Mouse (Mus musculus) CH12.LX (cell line): ENCODE measurements at regions not wholly inside any gene's neighbourhood (a gene's known extent, or its start where the extent isn't known, plus 50 kb on each side); places are given as distances from the start of the nearest gene placed in this dataset.

ENCODE experiments used
- DNase-seq: peaks from one replicate; pipeline ENCODE4 v3.0.0-alpha.2; 2013; ENCODE audit errors: extremely low read depth
- H3K27ac ChIP-seq: 2 replicates; pipeline ENCODE4 v1.5.1; 2012; ENCODE audit warnings: low read depth, mild to moderate bottlenecking, control low read depth, moderate library complexity; ENCODE audit not compliant: insufficient read depth
- H3K27me3 ChIP-seq: replicated peaks from 2 replicates; pipeline ENCODE3; 2012; ENCODE audit warnings: inconsistent platforms
- H3K36me3 ChIP-seq, 2 experiments: replicated peaks in 1 of 2; 2 replicates each; pipeline versions ENCODE3 to v1.6.1; 2012; ENCODE audit warnings: inconsistent platforms in 1 of 2, low read length in 1 of 2, mild to moderate bottlenecking in 1 of 2, mixed read lengths in 1 of 2, moderate library complexity in 1 of 2; ENCODE audit not compliant: control insufficient read depth in 1 of 2, insufficient read depth in 1 of 2
- H3K4me1 ChIP-seq, 2 experiments: 2 replicates each; pipeline ENCODE4 v1.6.1; 2012; ENCODE audit warnings: inconsistent platforms in 1 of 2, moderate library complexity in 1 of 2; ENCODE audit not compliant: insufficient read depth in 2 of 2, control insufficient read depth in 1 of 2
- H3K4me2 ChIP-seq: 2 replicates; pipeline ENCODE4 v1.6.1; 2012; ENCODE audit warnings: low read depth, mild to moderate bottlenecking, control low read depth; ENCODE audit not compliant: poor library complexity, insufficient read depth, severe bottlenecking
- H3K4me3 ChIP-seq, 3 experiments: fragments of 150-350 bp in 1 of 3; sonication (generic) in 1 of 3; replicated peaks in 1 of 3; 2 replicates each; pipeline versions ENCODE3 to v1.5.1; 2011 to 2012; ENCODE audit warnings: low read depth in 2 of 3, low read length in 2 of 3, mild to moderate bottlenecking in 2 of 3, moderate library complexity in 2 of 3, control low read depth in 1 of 3, improper control_type of control experiment in 1 of 3, inconsistent platforms in 1 of 3, mixed read lengths in 1 of 3; ENCODE audit not compliant: poor library complexity in 1 of 3
- H3K79me2 ChIP-seq: replicated peaks from 2 replicates; pipeline ENCODE4 v1.6.1; 2012; ENCODE audit warnings: mild to moderate bottlenecking, moderate library complexity; ENCODE audit not compliant: control insufficient read depth, poor library complexity, insufficient read depth, severe bottlenecking; ENCODE audit errors: extremely low read depth
- H3K9ac ChIP-seq: 2 replicates; pipeline ENCODE4 v1.6.1; 2012; ENCODE audit warnings: low read depth, mild to moderate bottlenecking, control low read depth, moderate library complexity; ENCODE audit not compliant: insufficient read depth
- H3K9me3 ChIP-seq: replicated peaks from 2 replicates; pipeline ENCODE3; 2012; ENCODE audit warnings: low read length, inconsistent platforms, mixed read lengths
- BHLHE40 ChIP-seq: IDR thresholded peaks from 2 replicates; pipeline ENCODE4 v1.6.1; 2011; ENCODE audit warnings: mild to moderate bottlenecking, low read depth, low read length, improper control_type of control experiment
- CHD2 ChIP-seq: IDR thresholded peaks from 2 replicates; pipeline ENCODE4 v1.6.1; 2011; ENCODE audit warnings: low read length, improper control_type of control experiment
- CTCF ChIP-seq, 2 experiments: IDR thresholded peaks in 1 of 2; conservative IDR thresholded peaks in 1 of 2; 2 replicates each; pipeline ENCODE4 v1.5.1; 2011 to 2012; ENCODE audit warnings: low read depth in 2 of 2, low read length in 2 of 2, improper control_type of control experiment in 1 of 2, inconsistent platforms in 1 of 2, mild to moderate bottlenecking in 1 of 2, moderate library complexity in 1 of 2
- E2F4 ChIP-seq: IDR thresholded peaks from 2 replicates; pipeline ENCODE4 v1.6.1; 2011; ENCODE audit warnings: low read depth, low read length, improper control_type of control experiment; ENCODE audit not compliant: insufficient replicate concordance
- ELF1 ChIP-seq: IDR thresholded peaks from 2 replicates; pipeline ENCODE4 v1.6.1; 2014; ENCODE audit warnings: low read depth, mild to moderate bottlenecking, inconsistent platforms, low read length, improper control_type of control experiment
- EP300 ChIP-seq: IDR thresholded peaks from 2 replicates; pipeline ENCODE4 v1.6.1; 2011; ENCODE audit warnings: low read length, improper control_type of control experiment
- ETS1 ChIP-seq: conservative IDR thresholded peaks from 2 replicates; pipeline ENCODE4 v1.6.1; 2012; ENCODE audit warnings: low read depth, mild to moderate bottlenecking, inconsistent platforms, low read length, improper control_type of control experiment, moderate library complexity
- GABPA ChIP-seq: IDR thresholded peaks from 2 replicates; pipeline ENCODE4 v1.6.1; 2012; ENCODE audit warnings: low read depth, low read length, improper control_type of control experiment, inconsistent platforms; ENCODE audit not compliant: insufficient replicate concordance
- HCFC1 ChIP-seq: IDR thresholded peaks from 2 replicates; pipeline ENCODE4 v1.6.1; 2012; ENCODE audit warnings: low read depth, mild to moderate bottlenecking, inconsistent platforms, low read length, improper control_type of control experiment
- IRF4 ChIP-seq: IDR thresholded peaks from 2 replicates; pipeline ENCODE4 v1.6.1; 2014; ENCODE audit warnings: low read depth, mild to moderate bottlenecking, inconsistent platforms, low read length, improper control_type of control experiment
- JUND ChIP-seq: conservative IDR thresholded peaks from 2 replicates; pipeline ENCODE4 v1.6.1; 2011; ENCODE audit warnings: low read depth, low read length, improper control_type of control experiment
- MAFK ChIP-seq: IDR thresholded peaks from 2 replicates; pipeline ENCODE4 v1.6.1; 2011; ENCODE audit warnings: low read length, improper control_type of control experiment; ENCODE audit not compliant: insufficient replicate concordance
- MEF2A ChIP-seq: IDR thresholded peaks from 2 replicates; pipeline ENCODE4 v1.6.1; 2014; ENCODE audit warnings: low read depth, mild to moderate bottlenecking, inconsistent platforms, low read length, improper control_type of control experiment, borderline replicate concordance
- NRF1 ChIP-seq: IDR thresholded peaks from 2 replicates; pipeline ENCODE4 v1.6.1; 2014; ENCODE audit warnings: low read depth, mild to moderate bottlenecking, inconsistent platforms, low read length, improper control_type of control experiment, moderate library complexity
- POLR2A ChIP-seq: IDR thresholded peaks from 2 replicates; pipeline ENCODE4 v1.6.1; 2011; ENCODE audit warnings: low read depth, mild to moderate bottlenecking, improper control_type of control experiment, low read length
- RAD21 ChIP-seq: IDR thresholded peaks from 2 replicates; pipeline ENCODE4 v1.6.1; 2011; ENCODE audit warnings: low read depth, mild to moderate bottlenecking, low read length, improper control_type of control experiment, moderate library complexity
- RCOR1 ChIP-seq: conservative IDR thresholded peaks from 2 replicates; pipeline ENCODE4 v1.6.1; 2012; ENCODE audit warnings: low read depth, mild to moderate bottlenecking, inconsistent platforms, low read length, improper control_type of control experiment
- SIN3A ChIP-seq: IDR thresholded peaks from 2 replicates; pipeline ENCODE4 v1.6.1; 2012; ENCODE audit warnings: low read length, improper control_type of control experiment, inconsistent platforms
- SMC3 ChIP-seq: IDR thresholded peaks from 2 replicates; pipeline ENCODE4 v1.6.1; 2011; ENCODE audit warnings: low read depth, low read length, improper control_type of control experiment
- TCF12 ChIP-seq: IDR thresholded peaks from 2 replicates; pipeline ENCODE4 v1.6.1; 2014; ENCODE audit warnings: low read depth, mild to moderate bottlenecking, inconsistent platforms, low read length, improper control_type of control experiment
- UBTF ChIP-seq: IDR thresholded peaks from 2 replicates; pipeline ENCODE4 v1.6.1; 2012; ENCODE audit warnings: low read depth, mild to moderate bottlenecking, inconsistent platforms, low read length, improper control_type of control experiment, moderate library complexity
- USF1 ChIP-seq: IDR thresholded peaks from 2 replicates; pipeline ENCODE4 v1.6.1; 2014; ENCODE audit warnings: low read depth, mild to moderate bottlenecking, inconsistent platforms, low read length, improper control_type of control experiment
- USF2 ChIP-seq: conservative IDR thresholded peaks from 2 replicates; pipeline ENCODE4 v1.6.1; 2011; ENCODE audit warnings: low read depth, low read length, improper control_type of control experiment
- ZC3H11A ChIP-seq: IDR thresholded peaks from 2 replicates; pipeline ENCODE4 v1.6.1; 2012; ENCODE audit warnings: low read depth, mild to moderate bottlenecking, inconsistent platforms, low read length, improper control_type of control experiment
- ZNF384 ChIP-seq: IDR thresholded peaks from 2 replicates; pipeline ENCODE4 v1.6.1; 2012; ENCODE audit warnings: low read depth, low read length, improper control_type of control experiment, inconsistent platforms
- dilution Hi-C: fragments of 300-500 bp; cut with MboI; formaldehyde crosslinking; loops from 2 replicates; pipeline ENCODE4 v1.14.3; 2020; ENCODE audit warnings: low sequenced_read_pairs; ENCODE audit not compliant: extremely low pct_unique_long_range_greater_than_20kb, extremely low pct_ligation_motif_present
- in situ Hi-C: fragments of 300-500 bp; cut with MboI; formaldehyde crosslinking; loops from 3 replicates; pipeline ENCODE4 v1.14.3; 2019; ENCODE audit warnings: low sequenced_read_pairs, low pct_ligation_motif_present, low pct_unique_long_range_greater_than_20kb, mixed read lengths

DNA sequence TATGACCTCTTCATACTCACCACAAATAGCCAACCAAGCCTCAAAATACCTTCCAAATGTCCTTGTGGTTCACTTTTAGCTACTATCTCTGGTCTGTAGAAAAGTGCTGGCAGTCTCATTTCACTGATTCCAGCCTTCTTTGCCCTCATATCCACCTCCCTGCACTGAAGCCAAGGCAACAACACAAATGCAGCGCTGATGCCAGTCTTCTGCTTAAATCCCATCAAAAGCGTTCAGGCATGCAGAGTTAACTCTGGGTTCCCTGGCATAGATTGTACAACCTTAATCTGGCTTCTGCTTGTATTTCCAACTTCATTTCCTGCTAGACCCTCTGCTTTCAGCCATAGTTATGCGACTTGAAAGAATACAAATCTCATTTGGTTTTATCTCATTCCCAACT is 362.9 kb upstream of the Fam49a start:
- TF ChIP-seq USF2 (no peak), IRF4 (no peak), JUND (no peak), EP300 (no peak), CHD2 (no peak), ELF1 (no peak), ZNF384 (no peak), ZC3H11A (no peak), E2F4 (no peak), RCOR1 (no peak), TCF12 (no peak), SIN3A (no peak), GABPA (no peak), ETS1 (no peak), UBTF (no peak), USF1 (no peak), POLR2A (no peak), RAD21 (no peak), MAFK (no peak)
- Histone ChIP-seq H3K4me3 (no peak overlapping the region), H3K27me3 (no peaks in the 10 kb centered on the region), H3K27ac (no peak overlapping the region), H3K9me3 (no peaks in the 10 kb centered on the region), H3K36me3 (no peaks in the 10 kb centered on the region), H3K4me2 (no peak overlapping the region), H3K9ac (no peak overlapping the region), H3K79me2 (no peaks in the 10 kb centered on the region), H3K4me1 (no peaks in the 10 kb centered on the region)
- in situ Hi-C loops = no loop called here
- dilution Hi-C loops = no loop called here
- DNase-seq = no peak

DNA sequence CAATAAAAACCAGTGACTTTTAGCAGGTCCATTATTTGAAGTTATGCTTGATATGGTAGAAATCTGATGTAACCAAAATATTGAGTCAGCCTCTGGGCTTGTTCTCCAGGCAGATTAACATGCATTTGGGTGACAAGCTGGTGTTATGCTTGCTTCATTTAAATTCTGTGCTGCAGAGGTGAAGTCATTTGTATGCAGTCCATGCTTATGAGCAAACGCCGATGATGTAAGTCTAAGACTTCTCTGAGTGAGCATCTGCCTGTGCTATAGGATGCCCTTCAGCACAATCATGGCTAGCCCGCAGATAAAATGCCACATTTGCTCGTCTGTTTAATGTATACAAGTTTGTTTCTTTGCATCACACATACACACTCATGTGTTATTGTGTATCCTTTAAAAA is 355.4 kb upstream of the Fam49a start:
- H3K79me2 ChIP-seq = no peaks in the 10 kb centered on the region
- H3K27me3 ChIP-seq = no peaks in the 10 kb centered on the region
- no peak overlapping the region for H3K9ac ChIP-seq
- H3K36me3 ChIP-seq = no peaks in the 10 kb centered on the region
- no peak for DNase-seq
- dilution Hi-C loops = no loop called here
- TF ChIP-seq CTCF (conservative IDR thresholded peaks at IDR 0.05 in 1 of 2, IDR thresholded peaks at IDR 0.05 in 1 of 2; ENCODE audit: low read depth in 2 of 2, low read length in 2 of 2) (no peak), ZC3H11A (no peak), BHLHE40 (no peak), MEF2A (no peak), USF1 (no peak), TCF12 (no peak), ETS1 (no peak), JUND (no peak), UBTF (no peak), HCFC1 (no peak), POLR2A (no peak), NRF1 (no peak), GABPA (no peak), SMC3 (no peak), RAD21 (no peak)
- no peak overlapping the region for H3K4me2 ChIP-seq
- no peak overlapping the region for H3K27ac ChIP-seq
- in situ Hi-C loops = no loop called here
- H3K4me1 ChIP-seq = no peaks in the 10 kb centered on the region
- no peaks in the 10 kb centered on the region for H3K9me3 ChIP-seq
- H3K4me3 ChIP-seq = no peak overlapping the region
